Mouse (Mus musculus): ENCODE results near the gene Mphosph6. TPM values are rescaled to one million over a fixed set of nuclear protein-coding genes. Genes with fewer than 3 reads are reported as not detected.

Mphosph6 gene
- polyA plus RNA-seq, 1 experiment from 2014 or later: 61.6 TPM

DNA sequence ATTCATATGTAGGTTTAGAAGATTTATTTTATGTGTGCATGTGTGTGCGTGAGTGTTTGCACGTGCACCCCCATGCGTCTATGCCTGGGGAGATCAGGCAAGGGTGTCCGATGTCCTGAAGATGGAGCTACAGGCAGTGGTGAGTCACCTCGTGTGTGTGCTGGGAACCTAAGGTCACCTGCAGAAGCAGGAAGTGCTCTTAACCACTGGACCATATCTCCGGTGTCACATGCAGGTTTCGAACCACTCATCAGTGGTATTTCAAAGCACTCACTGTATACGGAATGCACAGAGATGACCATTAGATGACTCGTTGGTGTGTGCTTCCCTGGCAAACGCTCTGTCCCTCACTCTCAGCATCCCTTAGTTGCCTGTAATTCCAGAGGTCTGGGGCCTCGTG, 43.8 kb downstream of the Mphosph6 start:
- WGBS: 87% methylated on average over 11 of the region's 11 CpGs
- ATAC-seq (replicated peaks; ENCODE audit: low FRiP score) (no peak), DNase-seq (ENCODE audit: low spot score) (no peak)
- Histone ChIP-seq H3K27ac (ENCODE audit: low read depth, low read length) (no peak overlapping the region), H3K4me3 (ENCODE audit: low read depth, low read length) (no peak overlapping the region), H3K4me1 (replicated peaks; ENCODE audit: control insufficient read depth, insufficient read depth, low read length) (no peaks in the 10 kb centered on the region), H3K9me3 (ENCODE audit: control insufficient read depth, low read length) (no peaks in the 10 kb centered on the region), H3K9ac (ENCODE audit: low read length) (no peak overlapping the region), H3K4me2 (ENCODE audit: low read depth, low read length, severe bottlenecking) (no peak overlapping the region), H3K36me3 (ENCODE audit: control insufficient read depth, insufficient read depth, low read length) (no peaks in the 10 kb centered on the region), H3K27me3 (ENCODE audit: control insufficient read depth, insufficient read depth, low read length) (no peaks in the 10 kb centered on the region)

DNA sequence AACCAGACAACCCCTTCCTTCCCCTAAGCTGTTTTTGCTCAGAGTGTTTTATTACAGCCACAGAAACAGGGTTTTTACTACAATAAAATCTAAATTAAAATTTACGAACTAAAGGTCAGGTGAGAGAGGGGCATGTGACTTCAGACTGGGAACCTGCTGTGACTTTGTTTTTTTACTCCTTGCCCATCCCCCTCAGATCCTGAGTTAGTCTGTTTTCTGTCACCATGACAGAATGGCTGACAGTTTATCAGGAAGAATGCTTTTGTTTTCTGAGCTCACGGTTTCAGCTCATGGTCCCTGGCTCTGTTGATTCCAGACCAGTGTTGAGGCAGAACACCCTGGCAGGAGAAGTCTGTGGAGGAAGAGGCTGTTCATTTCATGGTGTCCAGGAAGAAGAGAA, 52.3 kb downstream of the Mphosph6 start:
- H3K27ac ChIP-seq (ENCODE audit: low read depth, low read length): no peak overlapping the region
- no peaks in the 10 kb centered on the region for H3K4me1 ChIP-seq (replicated peaks; ENCODE audit: control insufficient read depth, insufficient read depth, low read length)
- no peak overlapping the region for H3K9ac ChIP-seq (ENCODE audit: low read length)
- H3K27me3 ChIP-seq (ENCODE audit: control insufficient read depth, insufficient read depth, low read length): no peaks in the 10 kb centered on the region
- no peak overlapping the region for H3K4me2 ChIP-seq (ENCODE audit: low read depth, low read length, severe bottlenecking)
- DNase-seq (ENCODE audit: low spot score) (no peak), ATAC-seq (replicated peaks; ENCODE audit: low FRiP score) (no peak)
- H3K36me3 ChIP-seq (ENCODE audit: control insufficient read depth, insufficient read depth, low read length): no peaks in the 10 kb centered on the region
- 51% methylated on average over 2 of the region's 2 CpGs for WGBS
- H3K4me3 ChIP-seq (ENCODE audit: low read depth, low read length): no peak overlapping the region
- H3K9me3 ChIP-seq (ENCODE audit: control insufficient read depth, low read length): no peaks in the 10 kb centered on the region

DNA sequence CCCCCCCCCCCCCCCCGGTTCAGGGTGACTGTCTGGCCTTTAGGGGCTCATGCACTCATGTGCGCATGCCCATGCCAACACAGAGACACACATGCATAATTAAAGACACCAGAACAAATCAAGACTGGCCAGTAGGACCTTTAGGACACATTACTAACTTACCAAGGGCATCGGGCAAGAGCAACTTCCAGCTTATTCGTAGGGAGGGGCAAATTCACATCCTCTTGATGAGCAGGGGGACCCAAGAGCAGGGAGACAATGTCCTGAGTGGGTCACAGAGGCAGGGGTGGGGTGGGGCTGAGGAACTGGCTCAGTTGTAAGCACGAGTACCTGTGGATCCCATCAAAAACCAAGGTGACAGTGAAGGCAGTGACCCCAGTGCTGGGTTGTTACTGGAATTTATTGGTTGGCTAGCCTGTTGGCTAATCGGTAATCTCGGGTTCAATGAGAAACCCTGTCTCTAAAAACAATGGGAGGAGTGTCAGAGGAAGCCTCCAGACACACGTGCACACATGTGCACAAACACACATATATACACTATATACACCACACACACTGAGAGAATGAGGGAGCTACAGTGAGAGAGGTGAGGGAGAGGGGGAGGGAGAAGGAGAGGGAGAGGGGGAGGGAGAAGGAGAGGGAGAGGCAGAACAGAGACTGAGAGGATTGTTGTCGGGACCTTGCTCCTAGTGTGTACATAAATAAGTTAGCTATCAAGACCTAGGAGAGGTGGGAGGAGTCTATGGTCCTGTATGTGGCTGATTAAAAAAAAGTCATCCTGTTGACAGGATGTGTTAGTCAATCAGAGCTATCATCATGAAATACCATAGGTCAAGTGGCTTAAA, 53.6 kb downstream of the Mphosph6 start:
- DNase-seq (ENCODE audit: low spot score): no peak
- WGBS: 87% methylated on average over 8 of the region's 9 CpGs

DNA sequence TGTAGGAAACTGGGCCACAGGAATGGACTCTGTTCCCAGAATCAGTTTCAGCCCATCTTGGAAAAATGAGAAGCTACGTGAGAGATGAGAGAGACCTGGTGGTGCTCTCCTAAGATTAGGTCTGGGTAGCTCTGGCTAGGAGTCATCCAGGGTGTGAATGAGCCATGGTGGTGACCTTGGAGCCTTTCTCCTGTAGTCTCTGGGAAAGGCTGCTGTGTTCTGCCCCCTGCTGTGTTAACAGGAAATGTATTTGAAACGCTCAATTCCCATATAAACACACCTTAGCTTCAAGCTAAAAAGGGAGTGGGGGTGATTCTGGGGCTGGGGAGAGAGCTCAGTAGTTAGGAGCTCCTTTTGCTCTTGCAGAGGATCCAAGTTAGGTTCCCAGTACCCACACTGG, 54.3 kb downstream of the Mphosph6 start:
- DNase-seq (ENCODE audit: low spot score): no peak
- ATAC-seq (replicated peaks; ENCODE audit: low FRiP score): no peak
- no peaks in the 10 kb centered on the region for H3K4me1 ChIP-seq (replicated peaks; ENCODE audit: control insufficient read depth, insufficient read depth, low read length)
- 62% methylated on average over 2 of the region's 2 CpGs for WGBS
- H3K9ac ChIP-seq (ENCODE audit: low read length): no peak overlapping the region
- H3K36me3 ChIP-seq (ENCODE audit: control insufficient read depth, insufficient read depth, low read length): no peaks in the 10 kb centered on the region
- H3K4me2 ChIP-seq (ENCODE audit: low read depth, low read length, severe bottlenecking): no peak overlapping the region
- no peaks in the 10 kb centered on the region for H3K27me3 ChIP-seq (ENCODE audit: control insufficient read depth, insufficient read depth, low read length)
- H3K4me3 ChIP-seq (ENCODE audit: low read depth, low read length): no peak overlapping the region
- no peak overlapping the region for H3K27ac ChIP-seq (ENCODE audit: low read depth, low read length)
- H3K9me3 ChIP-seq (ENCODE audit: control insufficient read depth, low read length): no peaks in the 10 kb centered on the region

More for the DNA sequence above, 53.6 kb downstream of the Mphosph6 start:
- H3K27me3 ChIP-seq (ENCODE audit: control insufficient read depth, insufficient read depth, low read length): no peaks in the 10 kb centered on the region
- no peak overlapping the region for H3K27ac ChIP-seq (ENCODE audit: low read depth, low read length)
- no peak overlapping the region for H3K4me2 ChIP-seq (ENCODE audit: low read depth, low read length, severe bottlenecking)
- H3K36me3 ChIP-seq (ENCODE audit: control insufficient read depth, insufficient read depth, low read length): no peaks in the 10 kb centered on the region
- no peak overlapping the region for H3K9ac ChIP-seq (ENCODE audit: low read length)
- no peak overlapping the region for H3K4me3 ChIP-seq (ENCODE audit: low read depth, low read length)
- ATAC-seq (replicated peaks; ENCODE audit: low FRiP score): no peak
- H3K4me1 ChIP-seq (replicated peaks; ENCODE audit: control insufficient read depth, insufficient read depth, low read length): no peaks in the 10 kb centered on the region
- no peaks in the 10 kb centered on the region for H3K9me3 ChIP-seq (ENCODE audit: control insufficient read depth, low read length)

DNA sequence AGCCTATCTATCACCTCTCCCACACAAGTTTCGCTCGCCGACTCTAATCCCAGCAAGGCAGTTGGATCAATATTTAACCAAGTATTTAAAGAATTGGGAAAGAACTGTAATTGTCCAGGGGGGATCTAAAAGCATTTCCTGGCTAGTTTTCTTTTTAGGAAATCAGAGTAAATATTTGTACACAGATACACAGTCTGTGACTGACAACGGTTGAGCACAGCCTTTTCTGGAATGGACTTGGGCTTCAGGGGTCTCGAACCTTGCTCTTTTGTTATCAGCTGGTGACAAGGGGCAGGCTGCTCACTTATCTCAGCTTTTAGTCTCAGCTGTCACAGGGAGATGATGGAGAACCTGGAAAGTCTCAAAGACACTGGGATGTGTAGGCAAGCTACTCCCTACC, 55.1 kb downstream of the Mphosph6 start:
- Histone ChIP-seq H3K4me3 (ENCODE audit: low read depth, low read length) (no peak overlapping the region), H3K9ac (ENCODE audit: low read length) (no peak overlapping the region), H3K4me1 (replicated peaks; ENCODE audit: control insufficient read depth, insufficient read depth, low read length) (no peaks in the 10 kb centered on the region), H3K27ac (ENCODE audit: low read depth, low read length) (no peak overlapping the region), H3K36me3 (ENCODE audit: control insufficient read depth, insufficient read depth, low read length) (no peaks in the 10 kb centered on the region), H3K9me3 (ENCODE audit: control insufficient read depth, low read length) (no peaks in the 10 kb centered on the region), H3K4me2 (ENCODE audit: low read depth, low read length, severe bottlenecking) (no peak overlapping the region), H3K27me3 (ENCODE audit: control insufficient read depth, insufficient read depth, low read length) (no peaks in the 10 kb centered on the region)
- no peak for ATAC-seq (replicated peaks; ENCODE audit: low FRiP score)
- 92% methylated on average over 5 of the region's 5 CpGs for WGBS
- no peak for DNase-seq (ENCODE audit: low spot score)

DNA sequence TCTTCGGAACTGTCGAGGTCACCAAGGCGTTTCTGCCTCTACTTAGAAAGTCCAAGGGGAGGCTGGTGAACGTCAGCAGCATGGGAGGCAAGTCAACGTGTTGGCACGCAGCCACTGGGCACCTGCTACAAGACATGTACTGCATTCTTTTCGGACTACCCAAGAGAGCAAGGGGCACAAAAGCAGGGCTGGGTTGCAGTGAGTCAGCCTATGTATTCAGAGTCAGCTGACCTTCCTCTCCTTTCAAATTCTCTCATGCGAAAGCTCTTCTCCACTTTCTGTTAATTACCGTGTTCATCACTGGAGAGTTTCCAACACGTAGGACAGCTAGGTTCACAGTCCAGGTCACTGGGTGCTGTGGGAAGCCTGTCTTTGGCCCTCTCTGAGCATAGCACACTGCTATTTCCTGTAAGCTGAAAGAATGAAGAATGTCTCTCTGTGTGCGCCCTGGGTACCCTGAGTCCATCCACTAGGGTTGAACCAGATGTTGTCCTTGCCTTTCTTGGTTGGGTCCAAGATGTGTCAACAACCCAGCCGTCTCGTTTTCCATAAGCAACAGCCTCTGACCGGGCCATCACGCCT, 59.2 kb downstream of the Mphosph6 start:
- WGBS: 73% methylated on average over 15 of the region's 15 CpGs
- Histone ChIP-seq H3K4me1 (replicated peaks; ENCODE audit: control insufficient read depth, insufficient read depth, low read length) (no peaks in the 10 kb centered on the region), H3K4me3 (ENCODE audit: low read depth, low read length) (no peak overlapping the region), H3K27ac (ENCODE audit: low read depth, low read length) (no peak overlapping the region), H3K36me3 (ENCODE audit: control insufficient read depth, insufficient read depth, low read length) (no peaks in the 10 kb centered on the region), H3K27me3 (ENCODE audit: control insufficient read depth, insufficient read depth, low read length) (no peaks in the 10 kb centered on the region), H3K9ac (ENCODE audit: low read length) (no peak overlapping the region), H3K9me3 (ENCODE audit: control insufficient read depth, low read length) (no peaks in the 10 kb centered on the region), H3K4me2 (ENCODE audit: low read depth, low read length, severe bottlenecking) (no peak overlapping the region)
- DNase-seq (ENCODE audit: low spot score) (no peak), ATAC-seq (replicated peaks; ENCODE audit: low FRiP score) (no peak)

Other genes with a start within 250 kb of the Mphosph6 start
- gene Sdr42e1, start 128.3 kb downstream of the Mphosph6 start, polyA plus RNA-seq (2014; fragmentation: Nextera tagmentation; extraction: Ambion mirVana): 0.27 TPM in 1 of 2 replicates, not detected in the other
- gene Hsd17b2, start 100.0 kb downstream of the Mphosph6 start, polyA plus RNA-seq (2014; fragmentation: Nextera tagmentation; extraction: Ambion mirVana): not detected in 2 replicates

Data from forebrain, embryonic 11.5 days (tissue).